Mouse (Mus musculus) kidney, embryonic 15.5 days (tissue): ENCODE data around the gene Abca9. TPM values are rescaled to one million over a fixed set of nuclear protein-coding genes. Genes with fewer than 3 reads are reported as not detected.

Source experiments
- ATAC-seq: fragments of 200-750 bp; cut with Nextera tagmentation; replicated peaks from 2 replicates; pipeline ENCODE4 v1.8.0; 2017; ENCODE audit warnings: moderate TSS enrichment; ENCODE audit not compliant: low FRiP score
- H3K27ac ChIP-seq: fragments of 300-500 bp; sonication (generic); 2 replicates; pipeline ENCODE4 v1.5.1; 2015; ENCODE audit warnings: mild to moderate bottlenecking, inconsistent platforms
- H3K27me3 ChIP-seq: fragments of 300-500 bp; sonication (generic); 2 replicates; pipeline ENCODE4 v1.6.1; 2015; ENCODE audit warnings: inconsistent platforms
- H3K36me3 ChIP-seq: fragments of 300-500 bp; sonication (generic); 2 replicates; pipeline ENCODE4 v1.6.1; 2015; ENCODE audit warnings: inconsistent platforms
- H3K4me1 ChIP-seq: fragments of 300-500 bp; sonication (generic); 2 replicates; pipeline ENCODE4 v1.6.1; 2015; ENCODE audit warnings: inconsistent platforms
- H3K4me2 ChIP-seq: fragments of 300-500 bp; sonication (generic); 2 replicates; pipeline ENCODE4 v1.6.1; 2015; ENCODE audit warnings: moderate library complexity, mild to moderate bottlenecking, inconsistent platforms
- H3K4me3 ChIP-seq: fragments of 300-500 bp; sonication (generic); replicated peaks from 2 replicates; pipeline ENCODE4 v1.5.1; 2015; ENCODE audit warnings: mild to moderate bottlenecking, inconsistent platforms
- H3K9ac ChIP-seq: fragments of 300-500 bp; sonication (generic); 2 replicates; pipeline ENCODE4 v1.6.1; 2015; ENCODE audit warnings: mild to moderate bottlenecking, inconsistent platforms
- H3K9me3 ChIP-seq: fragments of 300-500 bp; sonication (generic); replicated peaks from 2 replicates; pipeline ENCODE4 v1.6.1; 2016; ENCODE audit warnings: inconsistent platforms
- WGBS: fragments of 180-500 bp; shearing (Covaris S2); methylation state at CpG from one replicate; pipeline ENCODE4 v1.1.7; 2015; ENCODE audit warnings: mixed read lengths; 5-methylcytosine and 5-hydroxymethylcytosine counted together
- polyA plus RNA-seq: library from polyadenylated mRNA; unstranded; fragments of >200 nt; fragmentation: Nextera tagmentation; extraction: Ambion mirVana; gene quantifications from 2 replicates; pipeline ENCODE4 v1.2.1, GENCODE M21; 2015

The Abca9 gene
- polyA plus RNA-seq, 1 experiment from 2014 or later, result 1.4 TPM

- no peaks in the 10 kb centered on the region for H3K27me3 ChIP-seq
- no peak overlapping the region for H3K4me2 ChIP-seq
- no peak for ATAC-seq
- no peaks in the 10 kb centered on the region for H3K36me3 ChIP-seq
- no peak overlapping the region for H3K9ac ChIP-seq
- H3K4me3 ChIP-seq, result no peak overlapping the region
- no peaks in the 10 kb centered on the region for H3K9me3 ChIP-seq
- no peak overlapping the region for H3K27ac ChIP-seq
- WGBS, result 79% methylated on average over 11 of the region's 11 CpGs
- no peaks in the 10 kb centered on the region for H3K4me1 ChIP-seq
These were observed 22.6 kb downstream of the Abca9 start for GRCm38 (mm10) chr11:110145421-110145820.

- H3K27me3 ChIP-seq, result no peaks in the 10 kb centered on the region
- H3K4me2 ChIP-seq, result no peak overlapping the region
- no peak overlapping the region for H3K4me3 ChIP-seq
- H3K27ac ChIP-seq, result no peak overlapping the region
- WGBS, result 77% methylated on average over 5 of the region's 5 CpGs
- no peaks in the 10 kb centered on the region for H3K36me3 ChIP-seq
- H3K9me3 ChIP-seq, result no peaks in the 10 kb centered on the region
- no peak for ATAC-seq
- H3K4me1 ChIP-seq, result no peaks in the 10 kb centered on the region
- H3K9ac ChIP-seq, result no peak overlapping the region
These were observed 37.2 kb downstream of the Abca9 start for GRCm38 (mm10) chr11:110130760-110131159.

- Histone ChIP-seq H3K27ac (no peak overlapping the region), H3K4me1 (no peaks in the 10 kb centered on the region), H3K4me2 (no peak overlapping the region), H3K9me3 (no peaks in the 10 kb centered on the region), H3K27me3 (no peaks in the 10 kb centered on the region), H3K9ac (no peak overlapping the region), H3K4me3 (no peak overlapping the region), H3K36me3 (no peaks in the 10 kb centered on the region)
- no peak for ATAC-seq
- WGBS, result 74% methylated on average over 4 of the region's 4 CpGs
These were observed 56.9 kb downstream of the Abca9 start for GRCm38 (mm10) chr11:110111137-110111536.

- Histone ChIP-seq H3K9me3 (no peaks in the 10 kb centered on the region), H3K9ac (no peak overlapping the region), H3K4me3 (no peak overlapping the region), H3K27ac (no peak overlapping the region), H3K36me3 (no peaks in the 10 kb centered on the region), H3K4me1 (no peaks in the 10 kb centered on the region), H3K4me2 (no peak overlapping the region), H3K27me3 (no peaks in the 10 kb centered on the region)
- ATAC-seq, result no peak
- WGBS, result 84% methylated on average over 7 of the region's 7 CpGs
These were observed 66.6 kb downstream of the Abca9 start for GRCm38 (mm10) chr11:110101437-110101836.

- no peaks in the 10 kb centered on the region for H3K4me1 ChIP-seq
- no peak overlapping the region for H3K9ac ChIP-seq
- no peak overlapping the region for H3K27ac ChIP-seq
- no peaks in the 10 kb centered on the region for H3K9me3 ChIP-seq
- H3K36me3 ChIP-seq, result no peaks in the 10 kb centered on the region
- H3K4me3 ChIP-seq, result no peak overlapping the region
- no peak for ATAC-seq
- H3K27me3 ChIP-seq, result no peaks in the 10 kb centered on the region
- WGBS, result 76% methylated on average over 4 of the region's 4 CpGs
- H3K4me2 ChIP-seq, result no peak overlapping the region
These were observed 69.1 kb downstream of the Abca9 start for GRCm38 (mm10) chr11:110098901-110099300.

GRCm38 (mm10) chr11:110097465-110097864 is 70.5 kb downstream of the Abca9 start:
- no peak for ATAC-seq
- Histone ChIP-seq H3K27ac (no peak overlapping the region), H3K9me3 (no peaks in the 10 kb centered on the region), H3K4me2 (no peak overlapping the region), H3K36me3 (no peaks in the 10 kb centered on the region), H3K27me3 (no peaks in the 10 kb centered on the region), H3K9ac (no peak overlapping the region), H3K4me3 (no peak overlapping the region), H3K4me1 (no peaks in the 10 kb centered on the region)
- 62% methylated on average over 6 of the region's 6 CpGs for WGBS

- Histone ChIP-seq H3K36me3 (no peaks in the 10 kb centered on the region), H3K4me2 (no peak within 1 kb of the TSS), H3K9ac (no peak within 1 kb of the TSS), H3K4me3 (no peak within 1 kb of the TSS), H3K27ac (no peak within 1 kb of the TSS), H3K9me3 (no peaks in the 10 kb centered on the region), H3K4me1 (no peaks in the 10 kb centered on the region), H3K27me3 (no peaks in the 10 kb centered on the region)
- ATAC-seq, result no peak
- 75% methylated on average over 5 of the region's 5 CpGs for WGBS
These were observed 72.1 kb downstream of the Abca9 start, which contains the start of gene Abca8a for GRCm38 (mm10) chr11:110095858-110096257. Gene Abca8a, minus strand, starts transcription at chr11:110095978.

GRCm38 (mm10) chr11:110094846-110095380 is 73.1 kb downstream of the Abca9 start:
- H3K4me2 ChIP-seq, result no peak overlapping the region
- H3K9me3 ChIP-seq, result no peaks in the 10 kb centered on the region
- H3K27me3 ChIP-seq, result no peaks in the 10 kb centered on the region
- H3K9ac ChIP-seq, result no peak overlapping the region
- WGBS, result 73% methylated on average over 7 of the region's 7 CpGs
- H3K4me1 ChIP-seq, result no peaks in the 10 kb centered on the region
- no peak overlapping the region for H3K27ac ChIP-seq
- ATAC-seq, result no peak
- no peak overlapping the region for H3K4me3 ChIP-seq
- H3K36me3 ChIP-seq, result no peaks in the 10 kb centered on the region

GRCm38 (mm10) chr11:110094236-110094635 is 73.8 kb downstream of the Abca9 start:
- Histone ChIP-seq H3K9ac (no peak overlapping the region), H3K27me3 (no peaks in the 10 kb centered on the region), H3K4me2 (no peak overlapping the region), H3K36me3 (no peaks in the 10 kb centered on the region), H3K27ac (no peak overlapping the region), H3K4me3 (no peak overlapping the region), H3K4me1 (no peaks in the 10 kb centered on the region), H3K9me3 (no peaks in the 10 kb centered on the region)
- ATAC-seq, result no peak
- 81% methylated on average over 3 of the region's 3 CpGs for WGBS

GRCm38 (mm10) chr11:110091328-110091727 is 76.7 kb downstream of the Abca9 start:
- Histone ChIP-seq H3K36me3 (no peaks in the 10 kb centered on the region), H3K9me3 (no peaks in the 10 kb centered on the region), H3K4me1 (no peaks in the 10 kb centered on the region), H3K4me2 (no peak overlapping the region), H3K27ac (no peak overlapping the region), H3K27me3 (no peaks in the 10 kb centered on the region), H3K4me3 (no peak overlapping the region), H3K9ac (no peak overlapping the region)
- 72% methylated on average over 2 of the region's 2 CpGs for WGBS
- ATAC-seq, result no peak

GRCm38 (mm10) chr11:110072158-110072557 is 95.8 kb downstream of the Abca9 start:
- H3K9me3 ChIP-seq, result no peaks in the 10 kb centered on the region
- no peaks in the 10 kb centered on the region for H3K36me3 ChIP-seq
- H3K27ac ChIP-seq, result no peak overlapping the region
- WGBS, result 77% methylated on average over 3 of the region's 3 CpGs
- H3K9ac ChIP-seq, result no peak overlapping the region
- H3K4me2 ChIP-seq, result no peak overlapping the region
- no peak overlapping the region for H3K4me3 ChIP-seq
- no peaks in the 10 kb centered on the region for H3K27me3 ChIP-seq
- no peak for ATAC-seq
- no peaks in the 10 kb centered on the region for H3K4me1 ChIP-seq

- no peak for ATAC-seq
- H3K4me3 ChIP-seq, result no peak overlapping the region
- H3K4me1 ChIP-seq, result no peaks in the 10 kb centered on the region
- H3K9me3 ChIP-seq, result no peaks in the 10 kb centered on the region
- 57% methylated on average over 4 of the region's 4 CpGs for WGBS
- H3K4me2 ChIP-seq, result no peak overlapping the region
- no peaks in the 10 kb centered on the region for H3K27me3 ChIP-seq
- H3K36me3 ChIP-seq, result no peaks in the 10 kb centered on the region
- no peak overlapping the region for H3K9ac ChIP-seq
- H3K27ac ChIP-seq, result no peak overlapping the region
These were observed 107.0 kb downstream of the Abca9 start for GRCm38 (mm10) chr11:110061032-110061431.

- no peaks in the 10 kb centered on the region for H3K4me1 ChIP-seq
- WGBS, result 66% methylated on average over 2 of the region's 2 CpGs
- H3K4me2 ChIP-seq, result no peak overlapping the region
- H3K9ac ChIP-seq, result no peak overlapping the region
- H3K4me3 ChIP-seq, result no peak overlapping the region
- no peaks in the 10 kb centered on the region for H3K36me3 ChIP-seq
- no peaks in the 10 kb centered on the region for H3K9me3 ChIP-seq
- ATAC-seq, result no peak
- no peaks in the 10 kb centered on the region for H3K27me3 ChIP-seq
- no peak overlapping the region for H3K27ac ChIP-seq
These were observed 107.9 kb downstream of the Abca9 start for GRCm38 (mm10) chr11:110060127-110060526.
